Mouse (Mus musculus): Measurements from ENCODE around the gene Fzd1.

- no peak for TF ChIP-seq CTCF (IDR thresholded peaks at IDR 0.05; ENCODE audit: insufficient read depth, low read length)
- TF ChIP-seq POLR2A (IDR thresholded peaks at IDR 0.05; ENCODE audit: borderline replicate concordance, extremely low read depth, low read depth, low read length): no peak
Observed at GRCm38 (mm10) chr5:4742722-4743121, 15.1 kb downstream of the Fzd1 start.
